Mouse (Mus musculus) bone marrow, adult 2 months (tissue): Measurements from ENCODE around the gene Shld2.

Experiments used
- CTCF ChIP-seq: fragments of 200-500 bp; IDR thresholded peaks from 2 replicates; pipeline ENCODE4 v1.5.1; 2011; ENCODE audit warnings: low read length, control low read depth; ENCODE audit not compliant: control insufficient read depth, insufficient read depth
- POLR2A ChIP-seq: fragments of 200-500 bp; IDR thresholded peaks from 2 replicates; pipeline ENCODE4 v1.6.1; 2011; ENCODE audit warnings: low read depth, mild to moderate bottlenecking, control low read depth, low read length, borderline replicate concordance; ENCODE audit not compliant: control insufficient read depth

GRCm38 (mm10) chr14:34219786-34220198 lies 90.5 kb downstream of the Shld2 start:
- TF ChIP-seq POLR2A (no peak), CTCF (no peak)
